Mouse (Mus musculus): ENCODE results near the gene Sf3b6. TPM values are rescaled to one million over a fixed set of nuclear protein-coding genes. Genes with fewer than 3 reads are reported as not detected.

The Sf3b6 gene
- total RNA-seq, 2 experiments from 2014 or later: 95.6 to 98.8 TPM

- no peak for DNase-seq (ENCODE audit: extremely low spot score in 1 of 2, low spot score in 2 of 2)
- intact Hi-C loops (cut with DNase I): no loop called here
Observed at GRCm38 (mm10) chr12:4827256-4827655, 9.9 kb downstream of the Sf3b6 start.

- intact Hi-C loops (cut with DNase I): no loop called here
- DNase-seq (ENCODE audit: extremely low spot score in 1 of 2, low spot score in 2 of 2): no peak
Observed at GRCm38 (mm10) chr12:4836959-4837358, 19.6 kb downstream of the Sf3b6 start.

GRCm38 (mm10) chr12:4840010-4840409 is 22.7 kb downstream of the Sf3b6 start:
- DNase-seq (ENCODE audit: extremely low spot score in 1 of 2, low spot score in 2 of 2): no peak
- intact Hi-C loops (cut with DNase I): loop anchor here (5.0 kb wide), 1 partner anchor 77 kb away; the partner anchor contains the start of gene Atad2b

GRCm38 (mm10) chr12:4840741-4841140 is 23.4 kb downstream of the Sf3b6 start:
- intact Hi-C loops (cut with DNase I): loop anchor here (5.0 kb wide), 1 partner anchor 77 kb away; the partner anchor contains the start of gene Atad2b
- DNase-seq (ENCODE audit: extremely low spot score in 1 of 2, low spot score in 2 of 2): peak in 1 of 2 experiments; percentile 38

GRCm38 (mm10) chr12:4841392-4841887 is 24.1 kb downstream of the Sf3b6 start, which contains the start of gene Fkbp1b:
Gene Fkbp1b (minus strand): TSS chr12:4841591.
- intact Hi-C loops (cut with DNase I): loop anchor here (5.0 kb wide), 1 partner anchor 76 kb away; the partner anchor contains the start of gene Atad2b
- DNase-seq (ENCODE audit: extremely low spot score in 1 of 2, low spot score in 2 of 2): peak in 1 of 2 experiments; percentile 75

GRCm38 (mm10) chr12:4842456-4842855 is 25.1 kb downstream of the Sf3b6 start:
- intact Hi-C loops (cut with DNase I): loop anchor here (5.0 kb wide), 1 partner anchor 75 kb away; the partner anchor contains the start of gene Atad2b
- DNase-seq (ENCODE audit: extremely low spot score in 1 of 2, low spot score in 2 of 2): no peak

GRCm38 (mm10) chr12:4842890-4843597 is 25.7 kb downstream of the Sf3b6 start, which contains the start of gene Wdcp:
Gene Wdcp (plus strand): TSS chr12:4843303.
- peak; percentile 91 to 93 for DNase-seq (ENCODE audit: extremely low spot score in 1 of 2, low spot score in 2 of 2)
- intact Hi-C loops (cut with DNase I): loop anchor here (5.0 kb wide), 1 partner anchor 74 kb away; the partner anchor contains the start of gene Atad2b

GRCm38 (mm10) chr12:4843741-4844140 is 26.4 kb downstream of the Sf3b6 start:
- intact Hi-C loops (cut with DNase I): loop anchor here (5.0 kb wide), 1 partner anchor 74 kb away; the partner anchor contains the start of gene Atad2b
- DNase-seq (ENCODE audit: extremely low spot score in 1 of 2, low spot score in 2 of 2): peak in 1 of 2 experiments; percentile 57

GRCm38 (mm10) chr12:4856160-4856559 is 38.8 kb downstream of the Sf3b6 start:
- DNase-seq (ENCODE audit: extremely low spot score in 1 of 2, low spot score in 2 of 2): no peak
- intact Hi-C loops (cut with DNase I): loop anchor here (10.0 kb wide), 1 partner anchor 119 kb away; no protein-coding TSS in a partner anchor

GRCm38 (mm10) chr12:4856834-4857233 is 39.5 kb downstream of the Sf3b6 start:
- no peak for DNase-seq (ENCODE audit: extremely low spot score in 1 of 2, low spot score in 2 of 2)
- intact Hi-C loops (cut with DNase I): loop anchor here (10.0 kb wide), 1 partner anchor 118 kb away; no protein-coding TSS in a partner anchor

- intact Hi-C loops (cut with DNase I): loop anchor here (10.0 kb wide), 1 partner anchor 115 kb away; no protein-coding TSS in a partner anchor
Observed at GRCm38 (mm10) chr12:4859241-4859914, 42.0 kb downstream of the Sf3b6 start.

GRCm38 (mm10) chr12:4862672-4863071 is 45.3 kb downstream of the Sf3b6 start:
- no peak for DNase-seq (ENCODE audit: extremely low spot score in 1 of 2, low spot score in 2 of 2)
- intact Hi-C loops (cut with DNase I): no loop called here

More at GRCm38 (mm10) chr12:4859241-4859914, 42.0 kb downstream of the Sf3b6 start:
- DNase-seq (ENCODE audit: extremely low spot score in 1 of 2, low spot score in 2 of 2): peak in 1 of 2 experiments; percentile 2

- DNase-seq (ENCODE audit: extremely low spot score in 1 of 2, low spot score in 2 of 2): no peak
- intact Hi-C loops (cut with DNase I): no loop called here
Observed at GRCm38 (mm10) chr12:4863654-4864337, 46.5 kb downstream of the Sf3b6 start.

- intact Hi-C loops (cut with DNase I): no loop called here
- DNase-seq (ENCODE audit: extremely low spot score in 1 of 2, low spot score in 2 of 2): peak in 1 of 2 experiments; percentile 29
Observed at GRCm38 (mm10) chr12:4864338-4864690, 47.0 kb downstream of the Sf3b6 start.

GRCm38 (mm10) chr12:4868924-4869323 is 51.6 kb downstream of the Sf3b6 start:
- no peak for DNase-seq (ENCODE audit: extremely low spot score in 1 of 2, low spot score in 2 of 2)
- intact Hi-C loops (cut with DNase I): no loop called here

- intact Hi-C loops (cut with DNase I): no loop called here
- DNase-seq (ENCODE audit: extremely low spot score in 1 of 2, low spot score in 2 of 2): no peak
Observed at GRCm38 (mm10) chr12:4871260-4871659, 53.9 kb downstream of the Sf3b6 start.

GRCm38 (mm10) chr12:4872273-4872672 is 54.9 kb downstream of the Sf3b6 start:
- intact Hi-C loops (cut with DNase I): no loop called here
- DNase-seq (ENCODE audit: extremely low spot score in 1 of 2, low spot score in 2 of 2): no peak

GRCm38 (mm10) chr12:4872983-4873477 is 55.7 kb downstream of the Sf3b6 start:
- DNase-seq (ENCODE audit: extremely low spot score in 1 of 2, low spot score in 2 of 2): no peak
- intact Hi-C loops (cut with DNase I): no loop called here
